Mouse (Mus musculus) heart, adult 2 months (tissue): ENCODE data around the gene Fgd5. TPM values are rescaled to one million over a fixed set of nuclear protein-coding genes. Genes with fewer than 3 reads are reported as not detected.
A peak's percentile ranks its signal among the peaks of the same experiment; 100 is the strongest.

Experiments
- DNase-seq, 2 experiments: peaks; one replicate each; pipeline ENCODE4 v3.0.0; 2021
- H3K27ac ChIP-seq: fragments of 200-600 bp; 2 replicates; pipeline ENCODE4 v1.8.1; 2022
- H3K27me3 ChIP-seq: fragments of 200-500 bp; 2 replicates; pipeline ENCODE4 v1.6.1; 2012; ENCODE audit warnings: mild to moderate bottlenecking, low read length, inconsistent platforms, mixed read lengths; ENCODE audit not compliant: control insufficient read depth, insufficient read depth
- H3K36me3 ChIP-seq: fragments of 200-500 bp; 2 replicates; pipeline ENCODE4 v1.6.1; 2012; ENCODE audit warnings: low read length, inconsistent platforms; ENCODE audit not compliant: control insufficient read depth, insufficient read depth
- H3K4me1 ChIP-seq: fragments of 200-500 bp; 2 replicates; pipeline ENCODE4 v1.6.1; 2011; ENCODE audit warnings: low read length; ENCODE audit not compliant: control insufficient read depth, insufficient read depth
- H3K4me3 ChIP-seq: fragments of 200-600 bp; 2 replicates; pipeline ENCODE4 v1.8.1; 2022
- H3K79me2 ChIP-seq: fragments of 200-500 bp; replicated peaks from 2 replicates; pipeline ENCODE4 v1.6.1; 2012; ENCODE audit warnings: mild to moderate bottlenecking, inconsistent platforms, low read length, moderate library complexity, mixed read lengths; ENCODE audit not compliant: control insufficient read depth, insufficient read depth
- H3K9ac ChIP-seq: fragments of 200-500 bp; 2 replicates; pipeline ENCODE4 v1.6.1; 2012; ENCODE audit warnings: low read depth, mild to moderate bottlenecking, control low read depth, inconsistent platforms, low read length, mixed read lengths
- CTCF ChIP-seq: fragments of 200-600 bp; IDR thresholded peaks from 2 replicates; pipeline ENCODE4 v1.8.1; 2022; ENCODE audit warnings: antibody characterized with exemption, mild to moderate bottlenecking, moderate library complexity
- EP300 ChIP-seq: fragments of 200-500 bp; IDR thresholded peaks from 2 replicates; pipeline ENCODE4 v1.6.1; 2011; ENCODE audit warnings: low read depth, low read length, control low read depth; ENCODE audit not compliant: insufficient read depth
- POLR2A ChIP-seq: fragments of 200-500 bp; IDR thresholded peaks from 2 replicates; pipeline ENCODE4 v1.6.1; 2011; ENCODE audit warnings: mild to moderate bottlenecking, low read depth, low read length, control low read depth; ENCODE audit not compliant: insufficient read depth
- WGBS: fragments of 180-500 bp; shearing (Covaris S2); methylation state at CpG from one replicate; pipeline ENCODE4 v1.1.7; 2018; 5-methylcytosine and 5-hydroxymethylcytosine counted together
- intact Hi-C: fragments of 180-260 bp; cut with DNase I; formaldehyde crosslinking; loops from one replicate; pipeline ENCODE4 v1.15.1; 2025
- polyA plus RNA-seq: library from polyadenylated mRNA; depleted of rRNA; stranded (reverse); fragments of >200 nt; gene quantifications from 2 replicates; pipeline ENCODE4 v1.2.3, GENCODE M21; 2012
- total RNA-seq, 2 experiments: library from RNA; stranded (reverse); gene quantifications; 2 replicates each; pipeline ENCODE4 v1.2.3; 2021

Fgd5 gene
- total and polyA plus RNA-seq, 3 experiments = 12.7 to 21.8 (median 21.0) TPM

DNA sequence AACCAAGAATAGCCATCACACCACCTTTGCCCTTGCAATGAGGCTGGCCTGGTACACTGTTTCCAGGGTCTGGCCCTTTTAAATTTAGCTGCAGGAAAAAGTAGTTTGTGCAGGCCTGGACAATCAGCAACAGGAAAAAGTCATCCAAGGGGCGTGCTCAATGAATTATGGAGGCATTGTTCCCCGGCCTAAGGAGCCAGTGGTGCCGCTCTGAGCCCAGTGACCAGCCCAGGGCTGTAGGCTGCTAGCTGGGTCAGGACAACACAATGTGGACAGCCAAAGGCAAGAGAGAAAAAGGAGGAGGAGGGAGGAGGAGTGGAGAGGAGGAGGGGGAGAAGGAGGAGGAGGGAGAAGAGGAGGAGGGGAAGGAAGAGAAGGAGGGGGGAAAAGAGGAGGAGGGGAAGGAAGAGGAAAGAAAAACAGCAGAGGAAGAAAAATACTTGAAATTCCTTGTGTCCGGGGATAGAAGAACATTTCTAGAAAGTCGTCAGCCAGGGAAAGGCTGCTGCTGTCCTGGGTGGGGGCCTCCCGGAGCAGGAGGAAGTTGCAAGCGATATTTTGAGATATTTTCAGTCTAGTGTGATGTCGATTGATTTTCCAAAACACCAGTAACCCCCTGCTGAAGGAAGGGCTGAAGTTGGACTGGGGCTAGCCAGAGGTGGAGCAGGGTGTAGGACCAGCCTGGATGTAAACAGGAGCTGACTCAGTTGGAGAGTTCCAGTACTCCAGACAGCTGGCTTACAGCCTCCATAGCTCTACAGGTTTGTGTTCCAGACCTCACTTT, 18.5 kb upstream of the Fgd5 start:
- intact Hi-C loops = loop anchor here (2.0 kb wide), 1 partner anchor 19 kb away; the partner anchor contains the start of gene Fgd5
- peak; percentile 68 to 70 for DNase-seq
- H3K36me3 ChIP-seq = no peaks in the 10 kb centered on the region
- peak overlapping the region; percentile 67 for H3K9ac ChIP-seq
- no peak for TF ChIP-seq CTCF
- TF ChIP-seq POLR2A = peak; percentile 67
- peak overlapping the region; percentile 41 for H3K4me3 ChIP-seq
- H3K27ac ChIP-seq = peak overlapping the region; percentile 72
- H3K4me1 ChIP-seq = peaks cover 14% of the 10 kb centered on the region
- no peaks in the 10 kb centered on the region for H3K79me2 ChIP-seq
- H3K27me3 ChIP-seq = no peaks in the 10 kb centered on the region
- 18% methylated on average over 8 of the region's 8 CpGs for WGBS

GRCm38 (mm10) chr6:91963429-91963828, 15.2 kb upstream of the Fgd5 start:
- TF ChIP-seq POLR2A = no peak
- no peak for TF ChIP-seq CTCF
- TF ChIP-seq EP300 = no peak
- Histone ChIP-seq H3K79me2 (no peaks in the 10 kb centered on the region), H3K4me1 (peaks cover 16% of the 10 kb centered on the region), H3K4me3 (no peak overlapping the region), H3K27me3 (no peaks in the 10 kb centered on the region), H3K27ac (no peak overlapping the region), H3K9ac (no peak overlapping the region), H3K36me3 (no peaks in the 10 kb centered on the region)
- no peak for DNase-seq
- intact Hi-C loops = no loop called here
- 53% methylated on average over 4 of the region's 4 CpGs for WGBS

DNA sequence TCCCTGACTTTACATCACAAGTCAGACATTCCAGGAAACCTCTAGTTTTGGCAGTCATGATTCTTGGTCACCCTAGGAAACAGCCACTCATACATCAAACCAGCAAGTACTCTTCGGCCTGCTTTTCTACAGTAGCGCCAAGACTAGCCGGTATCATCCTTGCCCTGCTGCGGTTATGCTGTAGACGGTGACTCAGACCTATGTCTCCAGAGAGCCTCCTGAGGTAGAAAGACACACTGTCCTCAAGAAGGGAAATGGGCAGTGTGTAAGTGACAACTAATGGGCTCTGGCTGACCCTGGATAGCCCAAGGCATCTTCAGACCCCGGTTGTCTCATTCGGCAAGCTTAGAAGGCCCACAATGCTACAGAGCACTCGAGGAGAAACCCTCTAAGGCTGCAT, 13.6 kb upstream of the Fgd5 start:
- Histone ChIP-seq H3K79me2 (no peaks in the 10 kb centered on the region), H3K27ac (no peak overlapping the region), H3K27me3 (no peaks in the 10 kb centered on the region), H3K36me3 (no peaks in the 10 kb centered on the region), H3K9ac (no peak overlapping the region), H3K4me3 (no peak overlapping the region), H3K4me1 (peaks cover 13% of the 10 kb centered on the region)
- DNase-seq = no peak
- TF ChIP-seq POLR2A (no peak), CTCF (no peak), EP300 (no peak)
- WGBS = 75% methylated on average over 8 of the region's 8 CpGs
- intact Hi-C loops = no loop called here

DNA sequence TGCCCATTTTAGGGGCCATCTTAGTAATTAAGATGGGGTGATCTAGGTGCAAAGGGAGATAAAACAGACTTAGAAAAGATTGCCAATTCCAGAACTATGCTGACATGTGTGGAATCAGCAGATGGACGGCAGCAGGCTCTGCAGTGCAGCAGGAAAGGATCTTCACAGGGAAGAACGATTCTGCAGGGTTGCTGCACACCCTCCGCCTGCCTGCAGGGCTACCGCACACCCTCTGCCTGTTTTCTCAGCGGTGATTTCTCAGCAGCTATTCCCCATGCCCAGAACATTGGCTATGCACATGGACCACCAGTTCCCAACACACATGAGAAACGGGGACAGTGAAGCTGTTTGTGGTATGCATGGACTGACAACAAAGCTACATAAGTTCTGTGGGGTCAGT, 12.7 kb upstream of the Fgd5 start:
- Histone ChIP-seq H3K79me2 (no peaks in the 10 kb centered on the region), H3K4me3 (no peak overlapping the region), H3K4me1 (peaks cover 10% of the 10 kb centered on the region), H3K27ac (no peak overlapping the region), H3K27me3 (no peaks in the 10 kb centered on the region), H3K9ac (no peak overlapping the region), H3K36me3 (no peaks in the 10 kb centered on the region)
- 38% methylated on average over 6 of the region's 6 CpGs for WGBS
- intact Hi-C loops = no loop called here
- DNase-seq = no peak
- no peak for TF ChIP-seq POLR2A
- TF ChIP-seq CTCF = 0 out of 2 replicates have a peak, but pooled peaks have one; percentile 2

DNA sequence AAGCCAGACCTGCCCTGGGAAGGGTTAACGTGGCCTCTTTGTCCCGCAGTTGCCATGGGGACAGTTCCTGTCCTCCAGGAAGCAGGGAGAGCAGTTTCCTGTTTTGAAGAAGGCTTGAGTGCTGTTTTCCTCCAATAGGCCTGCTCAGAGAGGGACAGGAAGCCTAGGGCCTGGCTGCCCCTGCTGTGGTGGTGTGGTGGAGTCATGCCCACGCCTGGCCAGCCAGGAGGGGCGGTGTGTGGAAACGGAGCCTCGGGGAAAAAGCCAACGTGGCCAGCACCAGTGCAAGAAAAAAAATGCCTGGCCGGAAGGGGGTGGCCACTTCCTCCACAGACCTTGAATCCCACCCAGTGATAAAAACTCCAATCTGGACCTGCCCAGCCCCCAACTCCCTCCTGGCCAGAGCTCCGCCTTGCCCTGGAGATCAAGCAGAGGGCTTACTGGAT, 6.5 kb upstream of the Fgd5 start:
- H3K9ac ChIP-seq = no peak overlapping the region
- peaks cover 20% of the 10 kb centered on the region for H3K4me1 ChIP-seq
- peak; percentile 78 to 90 for DNase-seq
- WGBS = 41% methylated on average over 9 of the region's 9 CpGs
- 0 out of 2 replicates have a peak, but pooled peaks cover 1% of the 10 kb centered on the region for H3K27me3 ChIP-seq
- H3K36me3 ChIP-seq = no peaks in the 10 kb centered on the region
- peak overlapping the region; percentile 86 for H3K27ac ChIP-seq
- H3K4me3 ChIP-seq = no peak overlapping the region
- H3K79me2 ChIP-seq = no peaks in the 10 kb centered on the region
- intact Hi-C loops = loop anchor here (2.0 kb wide), 2 partner anchors 65 to 91 kb away; no protein-coding TSS in a partner anchor
- TF ChIP-seq POLR2A (peak; percentile 43), CTCF (peak; percentile 53), EP300 (peak; percentile 97)

GRCm38 (mm10) chr6:91973972-91974371, 4.7 kb upstream of the Fgd5 start:
- DNase-seq = no peak
- intact Hi-C loops = loop anchor here (2.0 kb wide), 2 partner anchors 63 to 89 kb away; no protein-coding TSS in a partner anchor
- 48% methylated on average over 6 of the region's 6 CpGs for WGBS
- Histone ChIP-seq H3K36me3 (no peaks in the 10 kb centered on the region), H3K4me1 (peaks cover 23% of the 10 kb centered on the region), H3K9ac (no peak overlapping the region), H3K4me3 (no peak overlapping the region), H3K27me3 (0 out of 2 replicates have a peak, but pooled peaks cover 3% of the 10 kb centered on the region), H3K79me2 (no peaks in the 10 kb centered on the region), H3K27ac (peak overlapping the region; percentile 86)
- TF ChIP-seq EP300 (no peak), POLR2A (no peak), CTCF (no peak)
